Mouse (Mus musculus): ENCODE results near the gene Vdr. TPM values are rescaled to one million over a fixed set of nuclear protein-coding genes. Genes with fewer than 3 reads are reported as not detected.

The Vdr gene
- 1.8 TPM for polyA plus RNA-seq (2014; fragmentation: Illumina TruSeq; extraction: RNeasy Lipid Tissue Mini Kit (QIAGEN cat#74804); ENCODE audit: low read depth, low replicate concordance)

DNA sequence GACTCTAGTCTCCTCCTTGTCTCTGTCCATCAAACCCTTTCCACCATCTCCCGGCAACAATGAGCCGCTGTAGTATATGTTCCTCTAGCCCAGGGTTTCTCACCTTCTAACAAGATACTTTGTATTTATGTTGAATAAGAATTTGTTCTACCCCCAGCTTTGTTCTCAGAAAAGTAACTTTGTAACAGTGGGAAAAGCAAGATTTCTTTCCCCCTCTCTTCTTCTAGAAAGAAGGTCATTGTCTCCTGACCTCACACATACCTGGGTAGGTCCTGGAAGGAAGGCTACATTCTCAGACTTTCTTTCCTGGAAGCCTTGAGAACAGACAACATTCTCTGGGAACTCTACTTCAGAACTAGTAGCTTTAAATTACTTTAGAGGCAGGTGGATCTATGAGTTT lies at the start of gene Vdr:
Gene Vdr (minus strand): TSS at position 101 of the 400 bp plus-strand sequence.

DNA sequence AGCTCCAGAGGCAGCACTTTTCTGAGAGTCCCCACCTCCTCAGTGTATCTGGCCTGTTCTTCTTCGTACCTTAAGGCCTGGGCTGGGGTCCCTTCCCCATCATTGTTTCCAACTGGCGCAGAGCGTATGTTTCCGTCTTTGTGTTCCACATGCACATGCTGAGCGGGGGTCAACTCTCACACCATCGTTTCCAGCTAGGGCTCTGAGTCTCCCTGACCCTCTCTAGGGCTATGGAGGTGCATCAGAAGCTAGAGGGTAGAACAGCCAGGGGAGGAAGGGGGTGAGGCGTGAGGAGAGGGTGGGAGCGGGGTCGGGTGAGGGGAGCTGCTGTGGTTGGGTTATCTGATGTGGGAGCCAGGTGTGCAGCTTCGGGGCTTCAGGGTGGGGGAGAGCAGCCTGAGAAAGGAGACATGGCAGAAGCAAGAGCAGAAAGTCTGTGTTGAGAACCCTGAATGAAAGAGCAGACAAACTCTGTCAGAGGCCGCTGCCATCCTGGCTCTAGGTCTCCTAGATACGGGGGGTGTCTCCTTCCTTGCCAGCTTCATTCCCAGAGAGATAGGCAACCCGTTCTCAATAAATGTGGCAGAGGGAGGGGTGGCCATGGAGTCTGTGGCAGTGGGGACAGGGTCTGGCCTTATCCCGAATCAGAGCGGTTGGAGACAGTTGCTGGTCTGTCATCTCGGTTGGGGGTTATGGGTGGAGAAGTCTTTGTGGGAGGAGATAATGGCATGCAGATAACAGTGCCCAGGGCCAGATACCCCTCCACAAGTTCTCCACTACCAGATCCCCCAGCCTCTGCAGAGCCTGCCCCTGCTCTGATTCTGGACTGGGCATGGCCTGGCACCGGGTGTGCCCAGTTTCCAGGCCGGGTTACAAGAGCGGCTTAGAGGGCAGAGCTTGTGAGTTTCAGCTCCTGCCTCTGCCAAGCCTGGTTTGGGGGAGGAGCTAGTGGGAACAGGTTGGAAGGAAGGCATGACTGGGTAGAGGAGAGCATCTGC lies 66.1 kb downstream of the Vdr start, which contains the start of gene Hdac7:
Gene Hdac7 (minus strand): TSS at position 466 of the 998 bp plus-strand sequence.

Other genes with a start within 250 kb of the Vdr start
- 19.3 TPM for gene Rpap3, start 204.8 kb downstream of the Vdr start, polyA plus RNA-seq (2014; fragmentation: Illumina TruSeq; extraction: RNeasy Lipid Tissue Mini Kit (QIAGEN cat#74804); ENCODE audit: low read depth, low replicate concordance)
- gene Endou, start 179.3 kb downstream of the Vdr start, polyA plus RNA-seq (2014; fragmentation: Illumina TruSeq; extraction: RNeasy Lipid Tissue Mini Kit (QIAGEN cat#74804); ENCODE audit: low read depth, low replicate concordance) = 4.4 TPM
- gene Rapgef3, start 142.7 kb downstream of the Vdr start, polyA plus RNA-seq (2014; fragmentation: Illumina TruSeq; extraction: RNeasy Lipid Tissue Mini Kit (QIAGEN cat#74804); ENCODE audit: low read depth, low replicate concordance) = 38.5 TPM
- gene Slc48a1, start 132.1 kb downstream of the Vdr start, polyA plus RNA-seq (2014; fragmentation: Illumina TruSeq; extraction: RNeasy Lipid Tissue Mini Kit (QIAGEN cat#74804); ENCODE audit: low read depth, low replicate concordance) = 138 TPM
- 60.9 TPM for gene Hdac7, start 66.1 kb downstream of the Vdr start, polyA plus RNA-seq (2014; fragmentation: Illumina TruSeq; extraction: RNeasy Lipid Tissue Mini Kit (QIAGEN cat#74804); ENCODE audit: low read depth, low replicate concordance)
- gene Tmem106c, start 53.6 kb upstream of the Vdr start, polyA plus RNA-seq (2014; fragmentation: Illumina TruSeq; extraction: RNeasy Lipid Tissue Mini Kit (QIAGEN cat#74804); ENCODE audit: low read depth, low replicate concordance) = 65.7 TPM
- gene Col2a1, start 94.1 kb upstream of the Vdr start, polyA plus RNA-seq (2014; fragmentation: Illumina TruSeq; extraction: RNeasy Lipid Tissue Mini Kit (QIAGEN cat#74804); ENCODE audit: low read depth, low replicate concordance) = 0.51 TPM
- 21.6 TPM for gene Pfkm, start 182.0 kb upstream of the Vdr start, polyA plus RNA-seq (2014; fragmentation: Illumina TruSeq; extraction: RNeasy Lipid Tissue Mini Kit (QIAGEN cat#74804); ENCODE audit: low read depth, low replicate concordance)
- 17.6 TPM for gene Senp1, start 183.1 kb upstream of the Vdr start, polyA plus RNA-seq (2014; fragmentation: Illumina TruSeq; extraction: RNeasy Lipid Tissue Mini Kit (QIAGEN cat#74804); ENCODE audit: low read depth, low replicate concordance)